Mouse (Mus musculus) lung, embryonic 14.5 days (tissue): ENCODE results near the gene Tspan4. TPM values are rescaled to one million over a fixed set of nuclear protein-coding genes. Genes with fewer than 3 reads are reported as not detected.
A peak's percentile ranks its signal among the peaks of the same experiment; 100 is the strongest.
"Not testable (repeated sequence)": the region's sequence is repeated elsewhere in the genome, so short reads cannot be mapped to it uniquely, and the experiment has no call there.

ENCODE experiments used
- ATAC-seq: fragments of 200-750 bp; cut with Nextera tagmentation; 2 replicates; pipeline ENCODE4 v1.8.0; 2017; ENCODE audit warnings: mild to moderate bottlenecking, moderate TSS enrichment, moderate library complexity; ENCODE audit not compliant: insufficient read depth
- DNase-seq: peaks from one replicate; pipeline ENCODE4 v3.0.0-alpha.2; 2015
- H3K27ac ChIP-seq: fragments of 300-500 bp; sonication (generic); 2 replicates; pipeline ENCODE4 v1.5.1; 2014; ENCODE audit warnings: low read depth, mild to moderate bottlenecking, moderate library complexity
- H3K27me3 ChIP-seq: fragments of 300-500 bp; sonication (generic); 2 replicates; pipeline ENCODE4 v1.6.1; 2014; ENCODE audit warnings: low read length, control low read depth; ENCODE audit not compliant: insufficient read depth
- H3K36me3 ChIP-seq: fragments of 300-500 bp; sonication (generic); 2 replicates; pipeline ENCODE4 v1.6.1; 2014; ENCODE audit warnings: control low read depth; ENCODE audit not compliant: insufficient read depth
- H3K4me1 ChIP-seq: fragments of 300-500 bp; sonication (generic); 2 replicates; pipeline ENCODE4 v1.6.1; 2014; ENCODE audit warnings: antibody characterized with exemption, control low read depth; ENCODE audit not compliant: insufficient read depth
- H3K4me2 ChIP-seq: fragments of 300-500 bp; sonication (generic); 2 replicates; pipeline ENCODE4 v1.6.1; 2014; ENCODE audit warnings: mild to moderate bottlenecking
- H3K4me3 ChIP-seq: fragments of 300-500 bp; sonication (generic); 2 replicates; pipeline ENCODE4 v1.5.1; 2014; ENCODE audit warnings: low read depth, low read length
- H3K9ac ChIP-seq: fragments of 300-500 bp; sonication (generic); 2 replicates; pipeline ENCODE4 v1.6.1; 2014
- H3K9me3 ChIP-seq: fragments of 300-500 bp; sonication (generic); 2 replicates; pipeline ENCODE4 v1.6.1; 2016; ENCODE audit warnings: low read depth, low read length, control low read depth
- CTCF ChIP-seq: IDR thresholded peaks from 2 replicates; pipeline ENCODE4 v1.5.1; 2016; ENCODE audit warnings: antibody characterized with exemption, low read depth
- WGBS: fragments of 180-500 bp; shearing (Covaris S2); extraction: QIAGEN DNeasy Blood & Tissue Kit; methylation state at CpG from one replicate; pipeline ENCODE4 v1.1.7; 2014; 5-methylcytosine and 5-hydroxymethylcytosine counted together
- polyA plus RNA-seq: library from polyadenylated mRNA; unstranded; fragments of >200 nt; fragmentation: Nextera tagmentation; extraction: Ambion mirVana; gene quantifications from 2 replicates; pipeline ENCODE4 v1.2.1, GENCODE M21; 2014

The Tspan4 gene
- polyA plus RNA-seq, 1 experiment from 2014 or later: 100.0 TPM

- ATAC-seq (no peak), DNase-seq (peak; percentile 77)
Measured at GRCm38 (mm10) chr7:141440613-141441012, 34.4 kb upstream of the Tspan4 start.

GRCm38 (mm10) chr7:141441460-141441859 is 33.6 kb upstream of the Tspan4 start:
- 88% methylated on average over 9 of the region's 9 CpGs for WGBS
- no peaks in the 10 kb centered on the region for H3K27me3 ChIP-seq
- H3K4me3 ChIP-seq: no peak overlapping the region
- no peak overlapping the region; the same call in 1 of the 2 replicates for H3K4me2 ChIP-seq
- ATAC-seq: no peak
- no peaks in the 10 kb centered on the region for H3K9me3 ChIP-seq
- H3K36me3 ChIP-seq: peaks cover 29% of the 10 kb centered on the region
- TF ChIP-seq CTCF: no peak
- peak overlapping the region; percentile 13; the same call in 1 of the 2 replicates for H3K9ac ChIP-seq
- peaks cover 17% of the 10 kb centered on the region for H3K4me1 ChIP-seq
- H3K27ac ChIP-seq: no peak overlapping the region
- DNase-seq: no peak

More at GRCm38 (mm10) chr7:141440613-141441012, 34.4 kb upstream of the Tspan4 start:
- Histone ChIP-seq H3K4me3 (no peak overlapping the region), H3K36me3 (peaks cover 29% of the 10 kb centered on the region), H3K27ac (no peak overlapping the region), H3K27me3 (no peaks in the 10 kb centered on the region), H3K9ac (no peak overlapping the region), H3K4me2 (no peak overlapping the region), H3K9me3 (no peaks in the 10 kb centered on the region), H3K4me1 (peaks cover 19% of the 10 kb centered on the region)
- 22% methylated on average over 6 of the region's 6 CpGs for WGBS
- peak; percentile 81 for TF ChIP-seq CTCF

GRCm38 (mm10) chr7:141442199-141442598 is 32.8 kb upstream of the Tspan4 start:
- no peak for TF ChIP-seq CTCF
- peak overlapping the region; percentile 55 for H3K4me3 ChIP-seq
- DNase-seq (no peak), ATAC-seq (no peak)
- peak overlapping the region; percentile 65 for H3K9ac ChIP-seq
- H3K27me3 ChIP-seq: no peaks in the 10 kb centered on the region
- H3K27ac ChIP-seq: no peak overlapping the region
- H3K4me2 ChIP-seq: peak overlapping the region; percentile 90
- H3K36me3 ChIP-seq: peaks cover 29% of the 10 kb centered on the region
- 92% methylated on average over 13 of the region's 13 CpGs for WGBS
- H3K4me1 ChIP-seq: peaks cover 15% of the 10 kb centered on the region
- H3K9me3 ChIP-seq: no peaks in the 10 kb centered on the region

GRCm38 (mm10) chr7:141443081-141443821 is 31.8 kb upstream of the Tspan4 start:
- H3K4me2 ChIP-seq: peak overlapping the region; percentile 90
- H3K4me1 ChIP-seq: peaks cover 16% of the 10 kb centered on the region
- ATAC-seq: peak; percentile 4; the same call in 1 of the 2 replicates
- H3K9me3 ChIP-seq: no peaks in the 10 kb centered on the region
- no peaks in the 10 kb centered on the region for H3K27me3 ChIP-seq
- H3K27ac ChIP-seq: peak overlapping the region; percentile 62
- 11% methylated on average over 12 of the region's 12 CpGs for WGBS
- H3K9ac ChIP-seq: peak overlapping the region; percentile 65
- peak; percentile 71 for DNase-seq
- peaks cover 30% of the 10 kb centered on the region for H3K36me3 ChIP-seq
- peak overlapping the region; percentile 55 for H3K4me3 ChIP-seq
- peak; percentile 64 for TF ChIP-seq CTCF

- DNase-seq (peak; percentile 92), ATAC-seq (peak; percentile 57)
- WGBS: under 1% methylated on average over 25 of the region's 25 CpGs
- H3K27me3 ChIP-seq: no peaks in the 10 kb centered on the region
- H3K36me3 ChIP-seq: peaks cover 30% of the 10 kb centered on the region
- H3K4me1 ChIP-seq: peaks cover 22% of the 10 kb centered on the region
- H3K9me3 ChIP-seq: no peaks in the 10 kb centered on the region
- peak within 1 kb of the TSS; percentile 62 for H3K27ac ChIP-seq
- peak within 1 kb of the TSS; percentile 55 for H3K4me3 ChIP-seq
- no peak for TF ChIP-seq CTCF
- peak within 1 kb of the TSS; percentile 65 for H3K9ac ChIP-seq
- H3K4me2 ChIP-seq: peak within 1 kb of the TSS; percentile 90
Measured at GRCm38 (mm10) chr7:141443828-141444237, 31.2 kb upstream of the Tspan4 start, which contains the start of gene Pidd1. Gene Pidd1, minus strand, starts transcription at chr7:141444025.

- not testable (repeated sequence) for ATAC-seq, DNase-seq, H3K27ac ChIP-seq, H3K4me3 ChIP-seq, H3K27me3 ChIP-seq, H3K9ac ChIP-seq, H3K9me3 ChIP-seq
- peaks cover 33% of the 10 kb centered on the region for H3K36me3 ChIP-seq
- H3K4me2 ChIP-seq: peak overlapping the region; percentile 90
- 75% methylated on average over 3 of the region's 3 CpGs for WGBS
- peaks cover 22% of the 10 kb centered on the region for H3K4me1 ChIP-seq
Measured at GRCm38 (mm10) chr7:141446374-141446773, 28.7 kb upstream of the Tspan4 start.
